Mouse (Mus musculus): ENCODE results near the gene Endog. TPM values are rescaled to one million over a fixed set of nuclear protein-coding genes. Genes with fewer than 3 reads are reported as not detected.
"Not testable (repeated sequence)": the region's sequence is repeated elsewhere in the genome, so short reads cannot be mapped to it uniquely, and the experiment has no call there.

Gene Endog
- total RNA-seq, 4 experiments from 2014 or later: 93.9 to 101 (median 96.8) TPM

DNA sequence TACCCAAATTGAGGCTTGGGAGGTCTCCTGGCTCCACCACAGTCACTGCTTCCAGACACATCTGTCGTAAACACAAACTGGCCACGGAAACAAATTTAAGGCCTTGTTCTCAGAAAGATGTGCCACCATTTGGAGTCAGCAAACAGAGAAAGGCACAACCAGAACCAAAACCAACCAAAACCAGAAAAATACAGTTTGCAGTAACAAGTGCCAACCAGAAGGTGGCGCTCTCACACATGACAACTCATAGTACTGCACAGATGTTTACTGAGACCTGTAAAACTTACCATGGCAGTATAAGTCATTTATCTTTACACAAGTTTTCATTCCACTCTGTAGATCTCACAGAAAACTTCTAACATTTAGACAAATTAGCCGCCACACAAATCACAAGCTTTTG is 4.6 kb upstream of the Endog start:
- no peak for DNase-seq (ENCODE audit: low spot score)

DNA sequence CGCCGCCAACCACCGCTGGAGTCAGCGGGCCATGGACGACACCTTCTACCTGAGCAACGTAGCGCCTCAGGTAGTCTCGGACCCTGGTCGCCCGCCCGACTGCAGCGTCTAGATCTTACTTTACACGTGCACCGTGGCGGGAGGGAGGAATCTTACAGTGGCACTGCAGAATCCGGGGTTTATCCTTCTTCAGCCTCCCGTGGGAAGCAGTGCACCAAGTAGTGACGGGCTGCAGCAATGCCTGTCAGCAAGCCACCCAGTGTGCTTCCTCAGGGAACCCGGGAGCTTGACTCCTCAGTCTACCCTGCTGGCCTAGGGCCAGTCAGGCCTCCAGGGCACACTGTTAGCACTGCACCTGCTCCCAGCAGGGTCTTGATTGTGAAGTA is 697 bp downstream of the Endog start:
- no peak for DNase-seq (ENCODE audit: low spot score)

DNA sequence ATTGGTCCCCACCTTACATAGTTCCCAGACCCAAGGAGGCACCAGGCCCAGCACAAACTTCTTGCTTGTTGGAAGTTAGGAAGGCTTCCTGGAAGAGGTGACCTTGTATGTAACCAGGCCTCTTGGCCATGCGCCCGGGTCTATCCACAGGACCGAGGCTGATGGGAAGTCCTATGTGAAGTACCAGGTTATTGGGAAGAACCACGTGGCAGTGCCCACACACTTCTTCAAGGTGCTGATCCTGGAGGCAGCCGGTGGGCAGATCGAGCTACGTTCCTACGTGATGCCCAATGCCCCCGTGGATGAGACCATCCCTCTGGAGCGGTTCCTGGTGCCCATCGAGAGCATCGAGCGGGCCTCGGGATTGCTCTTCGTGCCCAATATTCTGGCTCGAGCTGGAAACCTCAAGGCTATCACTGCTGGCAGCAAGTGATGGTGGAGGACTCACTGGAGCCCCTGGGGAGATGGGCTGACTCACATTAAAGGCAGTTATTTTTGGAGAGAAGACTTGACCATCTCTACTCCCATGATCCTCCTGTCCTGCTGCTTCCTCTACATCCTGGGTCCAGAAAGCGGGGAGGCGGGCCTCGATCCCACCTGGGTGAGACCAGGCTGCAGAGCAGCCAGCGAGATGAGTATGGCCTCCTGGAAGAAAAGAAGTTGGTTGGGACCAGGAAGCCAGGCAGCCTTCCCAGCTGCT is 2.4 kb downstream of the Endog start:
- peak; percentile 16 for DNase-seq (ENCODE audit: low spot score)

DNA sequence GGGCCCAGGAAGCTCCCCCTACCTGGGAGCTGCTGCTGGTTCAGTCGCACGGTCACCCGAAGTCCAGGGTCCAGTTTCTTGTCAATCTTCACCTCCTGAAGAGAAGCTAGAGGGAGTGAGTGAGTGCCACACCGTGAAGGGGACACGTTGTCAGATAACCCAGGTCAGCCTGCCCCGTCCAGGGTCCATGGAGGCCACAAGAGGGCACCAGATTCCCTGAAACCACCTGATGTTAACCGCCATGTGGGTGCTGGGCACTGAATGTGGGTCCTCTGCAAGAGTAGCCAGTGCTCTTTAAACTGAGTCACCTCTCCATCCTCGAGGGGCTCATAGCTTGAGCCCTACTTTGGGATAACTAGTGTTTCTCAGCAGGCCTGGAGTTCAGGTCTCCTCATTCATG is 4.6 kb downstream of the Endog start:
- no peak for DNase-seq (ENCODE audit: low spot score)

DNA sequence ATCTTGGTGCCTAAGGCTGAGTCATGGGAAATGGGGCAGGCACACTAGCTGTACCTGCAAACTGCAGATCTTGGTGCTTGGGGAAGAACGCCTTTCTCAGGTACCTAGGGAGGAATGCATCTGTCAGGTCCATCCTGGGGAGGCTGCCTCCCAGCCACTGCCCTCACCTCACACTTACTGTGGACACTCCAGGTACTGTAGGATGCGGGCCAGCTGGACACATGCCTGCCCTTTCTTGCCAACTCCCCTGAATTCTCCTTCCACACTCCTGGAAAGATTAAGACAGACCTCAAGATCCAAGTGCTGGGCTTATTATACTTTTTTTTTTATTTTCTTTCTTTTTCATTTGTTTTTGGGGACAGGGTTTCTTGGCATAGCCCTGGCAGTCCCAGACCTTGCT is 5.3 kb downstream of the Endog start:
- DNase-seq (ENCODE audit: low spot score): no peak

DNA sequence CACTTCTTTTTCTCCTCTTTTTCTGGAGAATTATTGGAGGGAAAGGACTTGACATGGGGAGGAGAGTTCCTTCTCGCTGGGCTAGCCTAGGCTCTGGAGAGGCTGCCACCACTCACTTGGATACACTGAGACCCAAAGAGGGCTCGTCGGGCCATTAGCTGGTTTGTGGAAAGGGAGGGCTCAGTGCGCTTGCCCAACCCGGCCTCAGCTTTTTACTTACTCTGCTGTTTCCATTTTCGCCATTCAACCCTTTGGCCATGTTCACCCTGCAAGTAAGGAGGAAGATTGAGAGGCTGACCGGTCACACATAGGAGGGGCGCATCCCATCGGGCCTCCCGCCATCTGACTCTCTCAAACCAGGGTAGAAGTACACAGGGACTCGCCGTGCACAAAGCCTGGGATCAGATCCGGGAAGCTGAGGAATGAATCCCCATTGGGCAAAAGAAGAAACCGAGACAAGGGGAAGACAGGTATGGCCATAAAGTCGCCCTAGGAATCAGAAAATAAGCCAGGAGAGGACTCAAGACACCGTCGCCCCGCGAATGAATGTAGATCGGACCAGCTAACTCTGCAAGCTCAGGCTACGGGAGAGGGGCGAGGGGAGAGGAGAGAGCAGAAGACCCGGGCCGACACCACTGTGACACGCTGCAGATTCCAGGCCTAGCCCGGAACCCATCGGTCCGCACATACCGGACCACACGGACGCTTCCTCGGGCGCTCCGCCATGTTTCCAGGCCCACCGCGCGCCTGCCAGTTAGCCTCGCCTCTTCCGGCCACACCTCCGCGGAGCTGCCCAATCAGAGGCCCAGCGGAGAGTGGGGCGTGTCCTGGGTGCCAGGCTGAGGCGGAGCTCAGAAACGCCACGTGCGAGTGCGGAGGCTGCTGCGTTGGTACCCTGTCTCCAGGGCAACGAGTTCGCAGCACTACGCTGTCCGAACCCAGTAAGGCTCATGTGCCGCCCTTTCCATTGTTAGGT is 6.7 kb downstream of the Endog start, which contains the start of gene Spout1:
TSS of gene Spout1 (minus strand) at position 760 of the 976 bp plus-strand sequence.
- peak; percentile 93 for DNase-seq (ENCODE audit: low spot score)

DNA sequence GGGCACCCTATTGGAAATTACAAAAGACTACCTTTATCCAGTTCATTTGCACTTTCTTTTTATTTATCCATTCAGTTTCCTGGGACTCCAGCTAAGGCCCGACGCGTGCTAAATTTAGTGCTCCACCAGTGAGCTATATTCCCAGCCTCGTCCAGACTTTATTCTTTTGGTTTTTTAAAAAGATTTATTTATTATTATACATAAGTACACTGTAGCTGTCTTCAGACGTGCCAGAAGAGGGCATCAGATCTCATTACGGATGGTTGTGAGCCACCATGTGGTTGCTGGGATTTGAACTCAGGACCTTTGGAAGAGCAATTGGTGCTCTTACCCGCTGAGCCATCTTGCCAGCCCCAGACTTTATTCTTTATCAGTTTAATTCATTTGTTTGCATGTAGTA is 7.4 kb downstream of the Endog start:
- DNase-seq (ENCODE audit: low spot score): not testable (repeated sequence)

DNA sequence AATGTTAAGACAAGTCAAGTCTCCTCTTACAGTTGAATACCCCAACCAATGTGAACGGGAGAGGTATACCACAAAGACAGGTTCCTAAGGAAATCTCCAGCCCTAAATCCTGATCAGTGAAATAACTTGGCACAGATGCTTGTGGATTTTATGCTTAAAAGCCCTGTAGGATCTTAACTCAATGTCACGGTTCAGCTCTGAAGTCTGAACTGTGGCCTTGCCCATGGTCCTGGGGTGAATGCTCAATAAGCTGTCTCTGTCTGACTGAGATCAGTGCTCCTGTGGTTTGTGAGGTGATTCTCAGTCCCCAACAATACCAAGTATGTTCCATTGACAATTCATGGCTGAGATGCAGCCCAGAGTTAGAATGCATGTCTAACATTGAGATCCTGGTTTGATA is 11.1 kb downstream of the Endog start:
- no peak for DNase-seq (ENCODE audit: low spot score)

DNA sequence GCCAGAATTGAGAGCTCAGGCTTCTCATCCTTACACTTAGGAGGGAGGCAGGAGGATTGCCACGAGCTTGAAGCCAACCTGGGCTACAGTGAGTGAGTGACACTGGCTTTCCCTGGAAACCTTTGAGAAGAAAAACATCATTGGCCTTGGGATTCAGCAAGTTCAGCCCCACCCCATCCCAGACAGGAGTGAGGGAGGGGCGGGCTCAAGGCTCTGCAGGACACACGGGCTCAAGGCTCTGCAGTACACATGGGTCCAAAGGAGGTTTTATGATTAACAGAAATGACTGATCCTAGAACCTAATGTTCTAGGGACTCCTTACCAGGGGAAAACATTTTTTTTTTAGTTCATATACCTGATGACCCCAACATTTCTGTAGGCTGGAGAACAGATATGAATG is 12.4 kb downstream of the Endog start:
- DNase-seq (ENCODE audit: low spot score): no peak

DNA sequence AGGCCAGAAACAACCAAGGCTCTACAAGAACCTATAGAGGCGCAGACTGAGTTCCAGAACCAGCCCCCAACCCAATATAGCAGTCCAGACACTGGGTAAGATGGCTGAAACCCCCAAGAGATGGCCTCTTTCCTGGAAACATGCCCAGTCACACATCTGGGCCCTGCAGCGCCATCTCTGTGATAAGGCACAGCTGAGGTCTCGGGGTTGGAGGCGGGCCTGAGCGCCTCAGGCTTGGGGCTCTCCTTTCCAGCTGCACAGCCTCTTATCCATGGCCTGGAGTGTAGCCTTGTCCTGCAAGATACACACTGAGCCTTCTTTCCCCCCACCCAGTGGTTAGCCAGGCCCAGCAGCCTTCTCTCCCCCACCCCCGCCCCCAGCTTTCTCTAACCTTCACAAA is 14.0 kb downstream of the Endog start:
- no peak for DNase-seq (ENCODE audit: low spot score)

DNA sequence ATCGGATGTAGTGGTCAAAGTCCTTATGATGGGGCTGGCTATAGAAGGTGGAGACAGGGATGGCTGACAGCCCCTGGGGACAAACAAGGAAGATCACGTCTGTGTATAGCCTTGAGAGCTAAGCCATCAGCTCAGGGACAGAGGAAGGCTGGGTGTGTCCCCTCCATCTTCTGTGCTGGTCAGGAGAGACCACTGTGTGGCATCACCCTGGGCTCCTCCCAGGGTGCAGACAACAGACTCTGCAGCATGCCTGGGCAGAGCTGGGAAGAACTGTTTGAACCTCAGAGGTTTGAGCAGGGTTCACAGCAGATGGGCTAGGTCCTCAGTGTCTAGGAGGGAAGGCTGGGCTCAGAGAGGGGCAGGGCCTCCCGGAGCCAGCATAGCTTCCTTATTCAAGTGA is 14.4 kb downstream of the Endog start:
- no peak for DNase-seq (ENCODE audit: low spot score)

DNA sequence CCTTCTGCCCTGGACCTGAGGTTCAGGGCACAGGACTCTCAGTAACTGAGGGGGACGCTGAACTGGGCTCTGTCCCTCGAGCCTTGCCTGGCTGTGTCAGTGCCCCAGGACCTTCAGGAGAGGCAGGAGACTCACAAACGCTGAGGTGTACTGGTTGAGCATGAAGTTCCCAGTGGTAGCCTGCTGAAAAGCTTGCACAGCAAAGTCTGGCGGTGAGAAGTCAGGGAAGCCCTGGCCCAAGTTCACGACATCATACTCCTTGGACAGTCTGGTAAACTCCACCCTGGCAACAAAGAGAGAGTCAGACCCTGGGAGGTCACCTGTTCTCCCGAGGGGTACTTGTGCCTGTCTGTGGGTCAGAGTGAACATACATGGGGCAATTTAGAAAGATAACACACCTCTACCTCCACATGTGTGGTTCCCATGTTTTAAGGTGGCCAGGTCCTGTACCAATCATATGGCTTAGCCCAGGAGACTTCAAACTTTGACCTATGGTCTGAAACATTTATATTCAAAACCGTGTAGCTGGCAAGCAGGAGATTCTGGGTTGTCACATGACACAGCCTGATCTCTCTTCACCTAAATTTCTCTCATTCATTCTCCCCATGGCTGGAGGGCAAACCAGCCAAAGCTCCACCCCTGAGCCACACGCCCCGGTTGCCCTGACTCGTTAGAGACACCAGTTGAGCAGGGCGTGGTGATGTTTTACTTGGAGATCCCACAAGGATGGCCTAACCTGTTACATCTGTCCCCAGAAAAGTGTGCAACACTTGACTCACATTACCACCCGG is 20.7 kb downstream of the Endog start:
- DNase-seq (ENCODE audit: low spot score): no peak

DNA sequence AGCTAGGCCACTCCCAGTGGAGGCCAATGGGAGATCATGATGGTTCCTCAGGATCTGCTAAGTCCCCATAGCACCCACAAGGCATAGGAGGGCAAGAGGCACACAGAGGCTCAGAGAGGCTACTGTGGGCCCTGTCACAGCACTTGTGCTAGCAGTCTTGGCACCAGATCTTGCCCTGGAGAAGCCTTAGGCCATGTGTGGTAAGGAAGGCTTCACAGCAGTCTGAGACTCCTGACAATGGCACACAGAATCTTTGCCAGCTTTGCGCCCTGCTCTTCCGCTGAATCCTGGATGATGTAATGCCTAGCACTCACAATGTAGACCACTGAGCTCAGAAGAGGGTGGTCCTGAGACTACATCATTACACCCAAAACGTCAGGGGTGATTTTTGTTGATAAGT is 23.4 kb downstream of the Endog start:
- no peak for DNase-seq (ENCODE audit: low spot score)

DNA sequence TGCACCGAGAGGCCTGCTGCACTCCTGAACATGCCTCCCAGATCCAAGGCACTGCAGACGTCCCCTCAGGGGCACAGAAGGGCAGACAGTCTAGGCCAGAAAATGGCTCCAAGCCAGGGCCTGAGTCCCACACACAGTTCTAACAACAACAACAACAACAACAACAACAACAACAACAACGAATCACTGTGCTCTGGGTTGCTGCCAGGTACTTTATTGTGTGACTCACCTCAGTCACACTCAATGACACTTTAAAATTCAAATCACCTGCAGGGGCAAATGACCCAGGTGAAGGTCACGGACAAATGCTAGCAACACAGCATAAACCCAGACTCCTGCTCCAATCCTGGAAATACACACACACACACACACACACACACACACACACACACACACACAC is 26.7 kb downstream of the Endog start:
- DNase-seq (ENCODE audit: low spot score): no peak

DNA sequence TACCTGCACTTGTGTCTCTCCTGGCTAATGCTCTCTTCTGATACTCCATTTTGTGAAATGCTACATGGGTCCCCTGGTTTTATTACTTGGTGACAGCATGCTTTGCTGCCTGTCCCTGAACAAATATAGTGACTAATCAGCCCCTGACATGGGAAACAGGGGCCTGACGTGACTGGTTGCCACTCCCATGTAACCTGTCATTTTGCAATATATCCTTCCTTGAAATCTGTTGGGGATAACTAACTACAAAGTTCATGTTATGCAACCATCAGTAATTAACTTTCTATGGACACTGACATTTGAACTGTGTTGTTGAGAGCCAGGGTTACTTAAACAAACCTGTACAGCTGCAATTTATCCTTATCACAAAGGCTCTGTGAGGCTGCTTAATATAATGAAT is 28.7 kb downstream of the Endog start:
- no peak for DNase-seq (ENCODE audit: low spot score)

DNA sequence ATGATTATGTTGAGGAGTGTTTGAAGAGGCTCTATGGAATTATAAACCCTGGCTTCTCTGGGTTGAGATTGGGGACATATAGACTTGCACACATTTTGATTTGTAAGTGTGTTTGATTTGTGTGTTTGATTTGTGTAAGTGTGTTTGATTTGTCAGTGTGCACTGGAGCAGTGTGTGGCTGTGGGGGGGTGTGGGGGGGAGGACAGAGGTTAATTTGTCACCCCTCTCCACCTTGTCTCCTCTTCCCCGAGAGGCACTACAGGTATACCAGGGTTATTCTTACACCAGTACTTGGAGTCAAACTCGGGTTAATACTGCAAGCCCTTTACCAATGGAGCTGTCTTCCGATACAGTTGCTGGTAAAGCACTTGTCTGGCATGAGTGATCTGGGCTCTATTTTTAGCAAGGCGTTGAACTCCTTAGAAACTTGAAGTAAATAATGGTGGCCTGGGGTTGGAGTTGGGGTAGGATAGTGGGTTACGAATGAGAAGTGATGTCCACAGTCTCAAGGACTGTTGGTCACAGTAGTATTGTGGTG is 29.2 kb downstream of the Endog start:
- no peak for DNase-seq (ENCODE audit: low spot score)

DNA sequence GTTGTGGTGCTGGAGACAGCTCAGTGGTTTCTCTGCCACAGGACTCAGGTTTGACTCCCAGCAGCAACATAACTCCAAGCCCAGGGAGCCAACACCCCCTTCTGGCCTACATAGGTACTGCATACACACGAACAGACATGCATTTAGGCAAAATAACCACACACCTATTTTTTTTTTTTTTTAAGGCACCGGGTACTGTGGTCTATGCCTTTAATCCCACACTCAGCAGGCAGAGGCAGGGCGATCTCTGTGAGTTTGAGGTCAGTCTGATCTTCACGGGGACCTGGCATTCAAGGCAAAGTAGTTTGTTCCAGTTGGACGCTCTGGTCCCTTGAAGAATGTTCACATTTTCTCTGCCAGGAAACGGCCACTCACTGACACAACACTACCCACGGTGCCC is 32.1 kb downstream of the Endog start:
- no peak for DNase-seq (ENCODE audit: low spot score)

DNA sequence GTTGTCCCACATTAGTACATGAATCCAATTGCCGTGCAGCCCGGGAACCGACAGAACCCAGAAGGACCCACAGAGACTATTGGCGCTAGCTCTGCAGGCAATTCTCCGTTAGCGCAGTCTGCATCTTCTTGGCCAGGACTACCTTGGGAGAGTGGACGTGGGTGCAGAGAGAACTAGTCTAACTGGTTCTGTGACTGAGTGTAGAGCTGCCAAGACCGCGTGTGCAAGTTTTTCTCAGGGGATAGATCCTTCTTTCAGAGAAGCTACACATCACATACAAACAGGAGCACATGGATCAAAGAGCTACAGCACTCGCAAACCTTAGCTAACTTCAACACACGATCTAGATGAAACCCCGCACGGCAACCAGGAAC is 33.9 kb downstream of the Endog start:
- no peak for DNase-seq (ENCODE audit: low spot score)

DNA sequence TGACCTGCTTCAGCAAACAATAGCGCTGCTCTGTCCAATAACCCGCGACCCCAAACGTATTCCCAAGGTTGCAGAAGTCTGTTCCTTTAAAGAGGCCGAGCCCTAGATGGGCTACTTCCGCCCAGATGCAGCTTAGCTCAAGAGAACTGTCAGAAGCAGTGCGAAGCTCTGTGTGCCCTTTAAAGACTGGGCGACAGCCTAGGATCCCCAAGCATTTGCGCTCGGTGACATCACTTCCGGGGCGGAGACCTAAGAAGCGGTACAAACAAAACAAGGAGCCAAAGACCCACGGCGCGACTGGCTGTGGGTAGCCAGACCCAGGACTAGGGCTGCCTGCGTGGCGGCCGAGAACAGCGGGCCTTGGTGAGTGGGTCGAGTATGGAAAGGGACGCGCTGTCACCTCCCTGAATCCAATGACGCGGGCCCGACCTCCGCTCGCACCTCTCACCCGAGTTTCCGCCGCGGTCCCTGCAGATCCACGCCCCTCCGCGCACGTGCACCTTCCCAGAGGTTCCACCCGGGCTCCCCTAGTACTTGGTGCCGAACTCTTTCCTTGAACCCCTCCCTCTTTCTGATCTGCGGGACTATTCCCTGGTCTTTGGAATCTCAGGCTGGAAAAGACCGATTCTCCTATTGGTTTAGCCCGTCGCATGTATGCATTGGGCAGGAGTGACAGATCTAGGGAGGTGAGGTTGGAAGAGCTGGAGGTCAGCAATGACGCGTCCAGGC is 34.5 kb downstream of the Endog start, which contains the start of gene Kyat1:
TSS of gene Kyat1 (minus strand) at position 219 of the 729 bp plus-strand sequence.
- DNase-seq (ENCODE audit: low spot score): peak; percentile 96

DNA sequence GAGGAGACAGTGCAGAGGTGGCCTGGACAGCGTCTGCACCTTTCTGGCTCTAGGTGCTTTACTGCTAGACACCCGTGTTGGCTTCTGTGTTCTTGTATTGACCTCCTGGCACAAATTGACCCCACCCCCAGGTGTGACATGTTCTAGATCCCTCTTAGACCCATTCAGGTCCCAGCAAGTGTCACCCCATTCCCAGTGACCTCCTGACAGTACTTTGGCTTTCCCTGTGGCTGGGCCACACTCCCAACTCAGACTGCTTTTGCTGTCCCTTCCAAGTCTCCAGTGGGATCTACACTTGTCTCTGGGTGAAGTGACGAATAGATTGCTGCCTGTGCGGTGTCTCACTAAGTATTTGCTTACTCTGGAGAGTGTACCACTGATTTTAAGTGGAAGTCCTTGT is 36.1 kb downstream of the Endog start:
- no peak for DNase-seq (ENCODE audit: low spot score)

DNA sequence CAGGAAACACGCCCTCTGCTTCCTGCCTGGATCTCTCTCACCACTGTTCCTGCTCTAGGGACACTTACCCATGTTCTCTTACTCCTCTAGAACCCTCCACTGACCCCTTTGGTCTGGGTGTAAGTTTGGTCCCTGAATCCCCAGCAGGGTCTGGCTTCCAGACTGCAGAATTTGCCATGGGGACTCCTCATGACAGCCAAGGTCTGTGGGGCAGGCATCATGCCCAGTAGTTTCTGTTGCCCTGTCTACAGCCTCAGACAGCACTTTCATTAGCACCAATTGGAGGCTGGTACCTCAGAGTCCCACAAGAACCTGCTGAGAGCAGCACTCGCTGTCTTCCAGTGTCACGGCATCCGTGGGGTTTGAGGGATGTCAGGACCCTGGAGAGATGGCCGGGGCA is 36.6 kb downstream of the Endog start:
- no peak for DNase-seq (ENCODE audit: low spot score)

Measured in heart, adult 8-10 months (tissue).